Mouse (Mus musculus): ENCODE measurements around the gene Myd88. TPM values are rescaled to one million over a fixed set of nuclear protein-coding genes. Genes with fewer than 3 reads are reported as not detected.

Myd88 gene
- polyA plus RNA-seq, 1 experiment: 27.7 TPM

GRCm38 (mm10) chr9:119330186-119330963, 10.8 kb downstream of the Myd88 start:
- Histone ChIP-seq H3K4me3 (ENCODE audit: insufficient read depth, low read length) (no peak overlapping the region), H3K4me1 (ENCODE audit: control insufficient read depth, insufficient read depth, low read length) (no peaks in the 10 kb centered on the region; the same call in 1 of the 2 replicates), H3K27ac (ENCODE audit: insufficient read depth, low read length) (no peak overlapping the region)
- TF ChIP-seq POLR2A (IDR thresholded peaks at IDR 0.05; ENCODE audit: low read depth, low read length) (no peak), CTCF (IDR thresholded peaks at IDR 0.05; ENCODE audit: borderline replicate concordance, insufficient read depth, low read length) (no peak)

DNA sequence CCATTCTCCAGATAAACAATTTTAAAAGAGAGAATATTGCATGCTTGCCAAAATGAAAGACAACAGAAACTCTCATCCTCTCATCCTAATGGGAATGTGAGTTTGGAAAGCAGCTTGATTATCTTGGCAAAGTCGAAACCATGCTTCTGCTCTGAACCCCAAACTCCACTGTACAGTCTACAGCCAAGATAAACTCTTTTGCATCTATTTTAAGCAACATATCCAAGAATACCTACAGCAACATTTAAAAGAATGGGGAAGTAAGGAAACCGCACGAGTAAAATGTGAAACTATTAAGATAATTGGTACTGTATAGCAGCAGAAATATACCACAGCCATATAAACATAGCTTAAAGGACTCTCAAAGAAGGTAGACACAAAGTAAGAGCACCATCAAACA, 12.7 kb downstream of the Myd88 start:
- Histone ChIP-seq H3K4me1 (ENCODE audit: control insufficient read depth, insufficient read depth, low read length) (no peaks in the 10 kb centered on the region), H3K27ac (ENCODE audit: insufficient read depth, low read length) (peak overlapping the region; percentile 59; the same call in 1 of the 2 replicates), H3K4me3 (ENCODE audit: insufficient read depth, low read length) (no peak overlapping the region)
- TF ChIP-seq POLR2A (IDR thresholded peaks at IDR 0.05; ENCODE audit: low read depth, low read length): no peak
- TF ChIP-seq CTCF (IDR thresholded peaks at IDR 0.05; ENCODE audit: borderline replicate concordance, insufficient read depth, low read length): no peak

GRCm38 (mm10) chr9:119324130-119324529, 17.1 kb downstream of the Myd88 start:
- peaks cover 4% of the 10 kb centered on the region; the same call in 1 of the 2 replicates for H3K4me1 ChIP-seq (ENCODE audit: control insufficient read depth, insufficient read depth, low read length)
- TF ChIP-seq POLR2A (IDR thresholded peaks at IDR 0.05; ENCODE audit: low read depth, low read length) (no peak), CTCF (IDR thresholded peaks at IDR 0.05; ENCODE audit: borderline replicate concordance, insufficient read depth, low read length) (no peak)
- no peak overlapping the region for H3K27ac ChIP-seq (ENCODE audit: insufficient read depth, low read length)
- no peak overlapping the region for H3K4me3 ChIP-seq (ENCODE audit: insufficient read depth, low read length)

GRCm38 (mm10) chr9:119323260-119323645, 18.0 kb downstream of the Myd88 start:
- TF ChIP-seq CTCF (IDR thresholded peaks at IDR 0.05; ENCODE audit: borderline replicate concordance, insufficient read depth, low read length): no peak
- TF ChIP-seq POLR2A (IDR thresholded peaks at IDR 0.05; ENCODE audit: low read depth, low read length): no peak

DNA sequence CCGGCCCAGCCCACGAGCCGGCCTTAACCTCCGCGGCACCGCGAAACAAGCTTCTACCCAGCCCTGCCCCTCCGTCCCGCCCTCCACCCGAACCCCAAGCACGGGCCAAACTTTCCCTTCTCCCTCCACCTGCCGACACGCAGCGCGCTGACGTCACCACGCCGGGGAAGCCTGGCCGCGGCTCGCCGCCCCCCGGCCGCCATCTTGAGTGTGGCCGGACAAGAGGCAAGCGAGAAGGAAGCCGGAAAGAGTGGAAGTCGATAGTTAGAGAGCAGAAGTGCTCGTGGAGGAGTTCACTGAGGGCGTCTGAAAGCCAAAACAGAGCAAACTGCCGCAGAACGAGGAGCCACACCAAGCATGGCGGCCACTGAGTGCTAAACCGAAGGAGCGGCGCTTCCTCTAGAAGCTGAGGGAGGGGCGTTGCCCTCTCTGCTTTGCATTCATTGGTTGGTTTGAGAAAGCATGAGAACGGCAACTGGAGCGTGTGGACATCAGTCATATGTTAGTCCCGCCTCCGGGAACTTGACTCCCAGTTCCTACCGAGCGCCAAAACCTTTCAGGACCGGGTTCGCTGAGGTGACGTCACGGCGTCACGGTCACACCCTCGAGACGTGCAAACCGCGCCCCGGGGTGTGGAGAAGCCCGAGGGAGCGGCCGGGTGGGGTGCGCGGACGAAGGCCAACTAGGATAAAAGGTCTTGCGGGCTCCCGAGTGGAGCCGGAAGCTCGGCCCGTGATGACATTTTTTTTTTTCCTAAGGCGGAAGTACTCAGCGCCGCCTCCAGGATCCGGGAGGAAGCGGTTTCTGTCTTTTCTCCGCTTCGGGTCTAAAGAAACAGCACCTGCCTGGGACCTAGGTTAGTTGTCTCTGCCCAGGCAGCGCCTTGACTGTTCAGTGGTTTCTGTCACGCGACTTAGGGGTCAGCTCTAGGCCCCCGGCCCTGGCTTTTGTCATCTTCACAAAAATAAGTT, 18.6 kb downstream of the Myd88 start, which contains the start of gene Oxsr1:
TSS of gene Oxsr1 (minus strand) at position 139 of the 971 bp plus-strand sequence.
- Histone ChIP-seq H3K4me3 (ENCODE audit: insufficient read depth, low read length) (peak within 1 kb of the TSS; percentile 87), H3K27ac (ENCODE audit: insufficient read depth, low read length) (peak within 1 kb of the TSS; percentile 72), H3K4me1 (ENCODE audit: control insufficient read depth, insufficient read depth, low read length) (peaks cover 11% of the 10 kb centered on the region)
- TF ChIP-seq POLR2A (IDR thresholded peaks at IDR 0.05; ENCODE audit: low read depth, low read length): peak; percentile 79
- no peak for TF ChIP-seq CTCF (IDR thresholded peaks at IDR 0.05; ENCODE audit: borderline replicate concordance, insufficient read depth, low read length)

More at GRCm38 (mm10) chr9:119323260-119323645, 18.0 kb downstream of the Myd88 start:
- H3K4me1 ChIP-seq (ENCODE audit: control insufficient read depth, insufficient read depth, low read length): peaks cover 10% of the 10 kb centered on the region
- peak overlapping the region; percentile 72 for H3K27ac ChIP-seq (ENCODE audit: insufficient read depth, low read length)
- H3K4me3 ChIP-seq (ENCODE audit: insufficient read depth, low read length): peak overlapping the region; percentile 57

DNA sequence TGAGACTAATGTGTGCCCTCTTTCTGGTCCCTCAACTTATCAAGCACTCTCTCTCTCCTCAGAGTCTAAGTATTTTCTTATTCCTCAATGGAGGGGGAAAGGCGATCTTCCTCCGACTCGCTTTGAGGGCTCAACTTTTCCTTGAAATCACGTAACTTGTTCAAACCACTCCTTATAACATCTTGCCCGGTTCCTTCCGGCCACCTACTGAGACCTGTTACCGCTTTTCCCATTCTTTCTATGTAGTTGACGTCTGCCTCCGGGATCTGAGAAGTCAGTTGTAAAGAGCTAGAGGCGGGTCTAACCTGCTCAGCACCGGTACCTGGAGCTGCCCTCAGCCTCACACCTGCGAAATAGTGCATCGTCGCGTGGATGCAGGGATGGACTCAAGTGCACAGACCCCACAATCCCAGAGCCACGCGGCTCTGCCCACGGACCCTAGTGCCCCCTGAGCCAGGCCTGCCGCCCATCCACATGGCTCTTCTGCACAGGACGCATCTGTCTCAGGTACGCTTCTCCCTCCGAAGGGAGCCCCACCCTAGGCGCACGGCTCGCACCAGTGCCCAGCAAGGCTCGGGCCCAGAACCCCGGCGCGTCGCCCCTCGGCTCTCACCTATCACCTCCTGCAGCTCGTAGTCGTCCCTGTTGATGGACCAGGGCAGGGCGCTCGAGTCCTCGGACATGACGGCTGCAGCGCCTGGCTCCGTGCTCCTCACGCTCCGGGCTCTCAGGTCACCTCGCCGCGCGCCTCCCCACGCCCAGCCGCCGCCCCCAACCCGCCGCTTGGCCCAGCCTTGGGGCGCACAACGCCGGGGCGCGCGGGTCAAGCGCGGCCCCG, 19.6 kb downstream of the Myd88 start:
- TF ChIP-seq POLR2A (IDR thresholded peaks at IDR 0.05; ENCODE audit: low read depth, low read length) (no peak), CTCF (IDR thresholded peaks at IDR 0.05; ENCODE audit: borderline replicate concordance, insufficient read depth, low read length) (no peak)
- H3K4me3 ChIP-seq (ENCODE audit: insufficient read depth, low read length): peak overlapping the region; percentile 87
- peak overlapping the region; percentile 54 for H3K27ac ChIP-seq (ENCODE audit: insufficient read depth, low read length)
- peaks cover 11% of the 10 kb centered on the region for H3K4me1 ChIP-seq (ENCODE audit: control insufficient read depth, insufficient read depth, low read length)

DNA sequence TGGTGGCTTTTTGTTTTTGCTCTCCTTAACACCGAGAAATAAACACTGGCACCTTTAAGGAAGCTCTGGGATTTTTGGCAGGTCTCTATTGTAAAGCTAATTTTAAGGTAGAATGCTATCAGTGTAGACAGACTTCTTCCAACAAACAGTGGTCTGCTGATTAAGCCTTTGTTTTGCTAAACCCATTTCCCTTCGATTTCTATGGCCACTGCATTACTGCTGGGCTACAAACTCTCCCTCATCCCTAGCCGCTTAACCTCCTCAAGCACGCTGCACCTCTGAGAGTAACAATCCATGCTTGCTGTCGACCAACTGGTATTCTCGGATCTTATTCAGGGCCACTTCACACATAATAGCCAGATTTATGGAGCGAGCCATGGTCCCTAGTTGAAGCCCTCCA, 20.3 kb downstream of the Myd88 start:
- H3K4me1 ChIP-seq (ENCODE audit: control insufficient read depth, insufficient read depth, low read length): peaks cover 11% of the 10 kb centered on the region
- peak overlapping the region; percentile 87 for H3K4me3 ChIP-seq (ENCODE audit: insufficient read depth, low read length)
- TF ChIP-seq CTCF (IDR thresholded peaks at IDR 0.05; ENCODE audit: borderline replicate concordance, insufficient read depth, low read length) (no peak), POLR2A (IDR thresholded peaks at IDR 0.05; ENCODE audit: low read depth, low read length) (no peak)
- peak overlapping the region; percentile 11 for H3K27ac ChIP-seq (ENCODE audit: insufficient read depth, low read length)

- peak overlapping the region; percentile 87 for H3K4me3 ChIP-seq (ENCODE audit: insufficient read depth, low read length)
Observed at GRCm38 (mm10) chr9:119320446-119320845, 20.8 kb downstream of the Myd88 start.

DNA sequence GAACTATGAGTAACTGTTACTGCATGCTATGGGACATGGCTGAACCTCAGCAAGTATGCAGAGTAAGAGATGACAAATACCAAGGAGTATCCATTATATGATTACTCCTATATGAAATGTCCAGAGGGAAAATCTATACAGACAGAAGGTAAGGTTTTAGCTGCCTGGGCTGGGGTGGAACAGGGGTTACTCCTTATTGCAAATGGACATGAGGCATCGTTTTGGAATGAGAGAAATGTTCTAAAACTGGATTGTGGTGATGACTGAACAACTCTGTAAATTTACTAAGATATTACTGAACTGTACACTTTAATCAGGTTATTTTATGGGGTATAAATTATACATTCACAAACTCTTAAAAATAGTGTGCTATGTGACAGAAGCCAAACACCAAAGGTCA, 22.3 kb downstream of the Myd88 start:
- H3K27ac ChIP-seq (ENCODE audit: insufficient read depth, low read length): peak overlapping the region; percentile 92
- H3K4me1 ChIP-seq (ENCODE audit: control insufficient read depth, insufficient read depth, low read length): peaks cover 14% of the 10 kb centered on the region
- no peak for TF ChIP-seq CTCF (IDR thresholded peaks at IDR 0.05; ENCODE audit: borderline replicate concordance, insufficient read depth, low read length)
- TF ChIP-seq POLR2A (IDR thresholded peaks at IDR 0.05; ENCODE audit: low read depth, low read length): no peak
- H3K4me3 ChIP-seq (ENCODE audit: insufficient read depth, low read length): no peak overlapping the region

More at GRCm38 (mm10) chr9:119320446-119320845, 20.8 kb downstream of the Myd88 start:
- TF ChIP-seq POLR2A (IDR thresholded peaks at IDR 0.05; ENCODE audit: low read depth, low read length) (no peak), CTCF (IDR thresholded peaks at IDR 0.05; ENCODE audit: borderline replicate concordance, insufficient read depth, low read length) (no peak)
- Histone ChIP-seq H3K27ac (ENCODE audit: insufficient read depth, low read length) (no peak overlapping the region), H3K4me1 (ENCODE audit: control insufficient read depth, insufficient read depth, low read length) (peaks cover 11% of the 10 kb centered on the region)
